Mouse (Mus musculus) mouse embryonic stem cell (cell line): Measurements from ENCODE around the gene Nsrp1.
"Not testable (repeated sequence)": the region's sequence is repeated elsewhere in the genome, so short reads cannot be mapped to it uniquely, and the experiment has no call there.

ENCODE experiments used
- in situ Hi-C, 2 experiments: fragments of 300-500 bp; cut with MboI; formaldehyde crosslinking; loops; 1 replicate in 1 of 2; 3 replicates in 1 of 2; pipeline ENCODE4 v1.14.3; 2019 to 2020; ENCODE audit warnings: low sequenced_read_pairs in 2 of 2, low pct_unique_long_range_greater_than_20kb in 1 of 2, mixed read lengths in 1 of 2; ENCODE audit not compliant: unreplicated experiment in 1 of 2

Nsrp1 gene

GRCm38 (mm10) chr11:77078273-77079134 is at the start of gene Nsrp1:
Nsrp1 (minus strand) TSS chr11:77078435.
- in situ Hi-C loops: no loop called here

- in situ Hi-C loops: no loop called here
Observed at GRCm38 (mm10) chr11:77111141-77111540, 32.9 kb upstream of the Nsrp1 start.

- in situ Hi-C loops: loop anchor here in 1 of 2 experiments (10.0 kb wide), 1 partner anchor 206 kb away; no protein-coding TSS in a partner anchor
Observed at GRCm38 (mm10) chr11:77108442-77108841, 30.2 kb upstream of the Nsrp1 start.

- in situ Hi-C loops: loop anchor here in 1 of 2 experiments (10.0 kb wide), 1 partner anchor 207 kb away; no protein-coding TSS in a partner anchor
Observed at GRCm38 (mm10) chr11:77107872-77108271, 29.6 kb upstream of the Nsrp1 start.

GRCm38 (mm10) chr11:77106961-77107360 is 28.7 kb upstream of the Nsrp1 start:
- in situ Hi-C loops: loop anchor here in 1 of 2 experiments (10.0 kb wide), 1 partner anchor 208 kb away; no protein-coding TSS in a partner anchor

GRCm38 (mm10) chr11:77100137-77100937 is 22.1 kb upstream of the Nsrp1 start:
- in situ Hi-C loops: loop anchor here in 1 of 2 experiments (10.0 kb wide), 1 partner anchor 214 kb away; no protein-coding TSS in a partner anchor

- in situ Hi-C loops: loop anchor here in 1 of 2 experiments (10.0 kb wide), 1 partner anchor 346 kb away; no protein-coding TSS in a partner anchor
Observed at GRCm38 (mm10) chr11:77098332-77098972, 20.2 kb upstream of the Nsrp1 start.

GRCm38 (mm10) chr11:77096991-77097390 is 18.8 kb upstream of the Nsrp1 start:
- in situ Hi-C loops: loop anchor here in 1 of 2 experiments (10.0 kb wide), 1 partner anchor 348 kb away; no protein-coding TSS in a partner anchor

- in situ Hi-C loops: loop anchor here in 1 of 2 experiments (10.0 kb wide), 1 partner anchor 348 kb away; no protein-coding TSS in a partner anchor
Observed at GRCm38 (mm10) chr11:77096581-77096980, 18.3 kb upstream of the Nsrp1 start.

- in situ Hi-C loops: loop anchor here in 1 of 2 experiments (10.0 kb wide), 1 partner anchor 350 kb away; no protein-coding TSS in a partner anchor
Observed at GRCm38 (mm10) chr11:77095206-77095605, 17.0 kb upstream of the Nsrp1 start.

GRCm38 (mm10) chr11:77094136-77094535 is 15.9 kb upstream of the Nsrp1 start:
- in situ Hi-C loops: loop anchor here in 1 of 2 experiments (10.0 kb wide), 1 partner anchor 351 kb away; no protein-coding TSS in a partner anchor

GRCm38 (mm10) chr11:77093208-77093607 is 15.0 kb upstream of the Nsrp1 start:
- in situ Hi-C loops: loop anchor here in 1 of 2 experiments (10.0 kb wide), 1 partner anchor 352 kb away; no protein-coding TSS in a partner anchor

GRCm38 (mm10) chr11:77089162-77089561 is 10.9 kb upstream of the Nsrp1 start:
- in situ Hi-C loops: no loop called here

GRCm38 (mm10) chr11:77087004-77087403 is 8.8 kb upstream of the Nsrp1 start:
- in situ Hi-C loops: no loop called here

GRCm38 (mm10) chr11:77084001-77084682 is 5.9 kb upstream of the Nsrp1 start:
- in situ Hi-C loops: no loop called here

- in situ Hi-C loops: no loop called here
Observed at GRCm38 (mm10) chr11:77079361-77079760, 1.1 kb upstream of the Nsrp1 start.

- in situ Hi-C loops: no loop called here
Observed at GRCm38 (mm10) chr11:77077792-77078191, 443 bp downstream of the Nsrp1 start.

- in situ Hi-C loops: not testable (repeated sequence)
Observed at GRCm38 (mm10) chr11:77077331-77077730, 904 bp downstream of the Nsrp1 start.
